Mouse (Mus musculus): ENCODE results near the gene Tvp23b. TPM values are rescaled to one million over a fixed set of nuclear protein-coding genes. Genes with fewer than 3 reads are reported as not detected.
A peak's percentile ranks its signal among the peaks of the same experiment; 100 is the strongest.

The Tvp23b gene
- total RNA-seq (2017) = 23.5 to 32.7 TPM (median 30.7 TPM) in 3 replicates

DNA sequence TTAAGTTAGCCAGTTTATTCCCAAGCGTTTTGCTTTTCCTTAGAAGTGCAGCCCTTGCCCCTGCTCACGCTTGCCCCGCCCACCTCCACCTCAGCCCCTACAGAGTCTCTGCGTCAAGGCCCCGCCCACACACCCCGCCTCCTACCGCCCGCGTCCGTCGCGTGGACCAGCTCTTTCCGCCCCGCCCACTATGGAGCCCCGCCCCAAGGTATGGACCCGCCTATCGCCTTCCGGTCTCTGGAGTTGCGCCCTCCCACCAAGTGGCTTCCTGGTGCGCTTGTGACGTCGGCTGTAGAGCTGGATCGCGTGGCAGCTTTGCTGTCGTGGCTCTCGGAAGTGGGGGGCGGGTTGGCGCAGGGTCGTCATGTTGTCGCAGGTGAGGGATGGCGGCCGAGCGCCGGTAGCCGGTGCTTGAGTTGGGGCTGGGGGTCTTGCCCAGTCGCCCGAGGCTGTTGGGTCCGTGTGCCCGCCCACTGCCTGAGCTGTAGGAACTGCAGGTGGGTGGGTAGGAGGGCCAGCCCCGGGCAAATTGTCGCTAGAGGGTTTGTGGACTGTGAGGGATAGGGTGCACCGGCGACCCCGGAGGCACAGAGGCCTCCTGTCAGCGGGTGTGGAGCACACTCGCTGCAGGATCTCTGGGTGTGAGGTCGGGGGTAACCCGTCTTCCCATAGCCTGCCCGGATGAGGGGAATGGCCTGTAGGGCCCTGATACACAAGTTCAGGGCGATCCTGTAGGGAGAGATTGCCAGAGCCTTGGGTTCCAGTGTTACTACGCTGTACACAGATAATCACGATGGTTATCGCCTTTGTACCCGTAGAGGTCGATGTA is at the start of gene Tvp23b:
TSS of gene Tvp23b (plus strand) at position 236 of the 829 bp plus-strand sequence.
- ATAC-seq (replicated peaks; ENCODE audit: insufficient number of reproducible peaks, low FRiP score, low TSS enrichment, poor library complexity, severe bottlenecking) = peak; percentile 97

GRCm38 (mm10) chr11:62830387-62830786 is 48.9 kb upstream of the Tvp23b start:
- no peak for ATAC-seq (replicated peaks; ENCODE audit: insufficient number of reproducible peaks, low FRiP score, low TSS enrichment, poor library complexity, severe bottlenecking)

GRCm38 (mm10) chr11:62831906-62832305 is 47.3 kb upstream of the Tvp23b start:
- no peak for ATAC-seq (replicated peaks; ENCODE audit: insufficient number of reproducible peaks, low FRiP score, low TSS enrichment, poor library complexity, severe bottlenecking)

DNA sequence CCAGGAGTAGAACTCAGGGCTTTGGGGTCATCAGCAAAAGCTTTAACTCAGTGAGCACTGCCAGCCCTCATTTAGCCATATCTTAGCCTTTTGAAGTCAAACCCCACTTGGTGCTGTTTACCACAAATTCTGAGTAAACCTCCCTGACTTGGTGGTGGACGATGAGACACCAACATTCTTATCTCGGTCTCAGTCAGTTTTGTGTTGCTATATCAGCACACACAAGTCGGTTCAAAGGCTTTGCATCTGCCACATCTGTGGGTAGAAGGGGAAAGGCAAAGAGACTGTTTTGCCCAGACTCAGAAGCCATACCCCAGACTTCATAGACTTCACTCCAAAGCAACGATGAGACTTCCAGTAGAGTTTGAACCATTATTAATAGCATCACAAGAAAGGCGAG is 34.7 kb upstream of the Tvp23b start:
- no peak for ATAC-seq (replicated peaks; ENCODE audit: insufficient number of reproducible peaks, low FRiP score, low TSS enrichment, poor library complexity, severe bottlenecking)

DNA sequence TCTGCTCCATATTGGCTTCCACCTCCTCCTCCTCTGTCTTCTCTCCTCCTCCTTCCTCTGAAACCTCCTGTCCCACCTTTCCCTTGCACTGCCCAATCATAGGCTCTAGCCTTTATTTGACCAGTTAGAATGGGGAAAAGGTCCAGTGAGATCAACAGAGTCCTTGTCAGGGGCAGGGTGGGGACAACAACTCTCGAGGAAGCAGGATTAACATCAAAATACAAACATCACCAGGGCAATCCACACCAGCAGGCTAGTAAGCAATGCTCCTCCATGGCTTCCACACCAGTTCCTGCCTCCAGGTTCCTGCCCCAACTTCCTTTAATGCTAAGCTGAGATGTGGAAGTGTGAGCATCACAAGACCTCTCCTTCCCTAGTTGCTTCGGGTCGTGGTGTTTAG is 33.5 kb upstream of the Tvp23b start:
- no peak for ATAC-seq (replicated peaks; ENCODE audit: insufficient number of reproducible peaks, low FRiP score, low TSS enrichment, poor library complexity, severe bottlenecking)

DNA sequence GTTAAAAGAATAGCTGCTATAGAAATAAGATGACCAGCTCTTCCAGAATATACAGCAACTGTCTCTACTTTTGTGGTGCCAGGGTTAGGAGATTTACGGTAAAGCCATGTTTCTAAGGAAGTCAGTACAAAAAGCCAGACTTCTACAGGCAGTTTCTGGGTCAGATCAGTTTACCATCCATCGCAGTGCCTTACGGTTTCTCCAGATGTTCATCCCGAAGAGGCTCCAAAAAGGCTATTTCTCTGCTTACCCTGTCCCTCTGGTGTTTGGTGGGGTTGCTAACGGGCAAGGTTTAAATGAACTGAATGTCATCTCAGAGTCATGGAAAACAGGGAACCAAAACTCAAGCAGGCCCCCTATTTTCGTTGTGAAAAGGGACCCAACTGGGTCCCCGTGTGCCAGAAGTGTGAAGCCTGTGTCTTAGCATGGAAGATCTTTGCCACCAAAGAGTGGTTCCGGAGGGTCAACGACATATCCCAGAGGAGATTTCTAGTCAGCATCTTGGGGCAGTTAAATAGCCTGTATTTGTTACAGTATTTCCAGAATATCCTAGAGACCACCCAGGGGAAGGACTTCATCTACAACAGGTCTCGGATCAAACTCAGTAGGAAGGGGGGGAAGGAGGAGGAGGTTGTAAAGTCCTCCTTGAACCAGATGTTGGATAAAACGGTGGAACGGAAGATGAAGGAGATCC is 32.1 kb upstream of the Tvp23b start, which contains the start of gene Fbxw10:
TSS of gene Fbxw10 (plus strand) at position 109 of the 694 bp plus-strand sequence.
- peak; percentile 84 for ATAC-seq (replicated peaks; ENCODE audit: insufficient number of reproducible peaks, low FRiP score, low TSS enrichment, poor library complexity, severe bottlenecking)

- ATAC-seq (replicated peaks; ENCODE audit: insufficient number of reproducible peaks, low FRiP score, low TSS enrichment, poor library complexity, severe bottlenecking) = peak; percentile 37; the same call in 1 of the 2 replicates
Measured at GRCm38 (mm10) chr11:62847655-62848191, 31.5 kb upstream of the Tvp23b start.

- ATAC-seq (replicated peaks; ENCODE audit: insufficient number of reproducible peaks, low FRiP score, low TSS enrichment, poor library complexity, severe bottlenecking) = no peak
Measured at GRCm38 (mm10) chr11:62848301-62848700, 31.0 kb upstream of the Tvp23b start.

GRCm38 (mm10) chr11:62851199-62851598 is 28.1 kb upstream of the Tvp23b start:
- ATAC-seq (replicated peaks; ENCODE audit: insufficient number of reproducible peaks, low FRiP score, low TSS enrichment, poor library complexity, severe bottlenecking) = no peak

DNA sequence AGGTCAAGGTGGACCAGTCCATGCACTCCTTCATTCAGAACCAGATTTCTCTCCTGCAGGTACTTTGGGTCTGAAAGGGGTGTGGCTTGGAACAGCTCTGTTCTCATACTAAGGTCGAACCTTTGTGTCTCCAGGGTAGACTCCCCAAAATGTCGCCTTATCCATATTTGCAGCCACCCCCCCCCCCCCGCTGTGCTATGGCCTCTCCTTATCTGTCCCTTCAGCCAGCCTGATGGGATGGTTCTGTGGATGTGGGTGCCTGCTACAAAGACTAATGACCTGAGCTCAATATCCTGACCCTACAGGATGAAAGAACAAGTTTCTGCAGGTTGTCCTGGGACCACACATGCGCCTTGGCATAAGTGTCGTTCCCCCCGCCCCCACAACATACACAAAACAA is 25.9 kb upstream of the Tvp23b start:
- ATAC-seq (replicated peaks; ENCODE audit: insufficient number of reproducible peaks, low FRiP score, low TSS enrichment, poor library complexity, severe bottlenecking) = no peak

GRCm38 (mm10) chr11:62865562-62865961 is 13.7 kb upstream of the Tvp23b start:
- ATAC-seq (replicated peaks; ENCODE audit: insufficient number of reproducible peaks, low FRiP score, low TSS enrichment, poor library complexity, severe bottlenecking) = no peak

DNA sequence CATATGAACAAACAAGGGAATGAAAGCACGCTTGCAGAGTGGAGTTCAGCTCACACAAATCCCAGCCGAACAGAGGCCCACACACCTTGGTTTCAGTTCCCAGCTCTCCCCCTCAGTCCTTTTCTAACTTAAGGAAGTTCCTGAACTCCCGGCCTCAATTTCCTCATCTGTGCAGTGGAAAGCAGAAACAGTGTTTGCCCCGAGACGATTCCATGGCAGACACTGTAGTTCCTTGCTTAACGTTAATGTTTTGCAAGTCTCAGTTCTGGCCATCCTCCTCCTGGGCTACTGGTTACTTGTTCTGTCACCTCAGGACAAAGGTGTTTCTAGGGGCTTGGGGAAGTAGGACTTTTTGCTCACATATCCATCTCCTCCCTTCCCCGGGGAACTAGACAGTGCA is 12.6 kb upstream of the Tvp23b start:
- ATAC-seq (replicated peaks; ENCODE audit: insufficient number of reproducible peaks, low FRiP score, low TSS enrichment, poor library complexity, severe bottlenecking) = peak; percentile 31; the same call in 1 of the 2 replicates

DNA sequence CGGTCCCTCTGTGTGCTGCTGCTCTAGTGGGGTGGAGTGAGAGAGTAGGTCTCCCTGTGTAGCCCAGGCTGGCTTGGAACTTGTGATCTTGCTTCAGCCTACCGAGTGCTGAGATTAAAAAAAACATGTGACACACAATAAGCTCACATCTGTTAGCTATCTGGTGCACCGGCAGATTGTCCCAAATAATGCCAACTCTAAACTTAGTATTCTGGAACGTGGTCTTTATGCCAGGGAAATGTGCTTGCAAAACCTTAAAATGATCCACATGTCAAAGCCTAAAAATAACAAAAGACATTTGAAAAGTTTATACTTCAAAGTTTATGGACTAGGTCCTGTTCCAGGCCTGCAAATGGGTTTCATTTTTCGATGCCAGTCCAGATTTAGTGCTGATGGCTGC is 10.1 kb upstream of the Tvp23b start:
- ATAC-seq (replicated peaks; ENCODE audit: insufficient number of reproducible peaks, low FRiP score, low TSS enrichment, poor library complexity, severe bottlenecking) = no peak

- no peak for ATAC-seq (replicated peaks; ENCODE audit: insufficient number of reproducible peaks, low FRiP score, low TSS enrichment, poor library complexity, severe bottlenecking)
Measured at GRCm38 (mm10) chr11:62869715-62870371, 9.4 kb upstream of the Tvp23b start.

- ATAC-seq (replicated peaks; ENCODE audit: insufficient number of reproducible peaks, low FRiP score, low TSS enrichment, poor library complexity, severe bottlenecking) = no peak
Measured at GRCm38 (mm10) chr11:62873479-62873878, 5.8 kb upstream of the Tvp23b start.

GRCm38 (mm10) chr11:62875696-62876095 is 3.6 kb upstream of the Tvp23b start:
- no peak for ATAC-seq (replicated peaks; ENCODE audit: insufficient number of reproducible peaks, low FRiP score, low TSS enrichment, poor library complexity, severe bottlenecking)

- ATAC-seq (replicated peaks; ENCODE audit: insufficient number of reproducible peaks, low FRiP score, low TSS enrichment, poor library complexity, severe bottlenecking) = no peak
Measured at GRCm38 (mm10) chr11:62876445-62876844, 2.8 kb upstream of the Tvp23b start.

DNA sequence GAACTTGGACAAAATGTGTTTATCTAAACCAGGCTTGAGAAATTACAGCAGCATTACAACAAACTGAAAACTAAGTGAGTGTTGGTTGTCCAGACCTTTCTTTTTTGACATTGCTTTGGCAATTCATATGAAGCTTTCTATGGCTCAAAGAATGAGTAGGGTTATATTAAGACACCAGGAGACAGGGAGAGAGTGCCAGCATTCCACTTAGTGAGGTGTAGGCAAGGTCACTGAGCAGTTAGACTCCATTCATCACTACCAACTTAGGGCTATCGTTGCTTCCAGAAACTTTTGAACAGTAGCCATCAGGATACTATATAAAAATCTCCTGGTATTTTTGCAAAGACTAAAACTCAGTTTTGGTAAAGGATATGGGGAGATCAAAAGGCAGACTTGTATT is 1.9 kb upstream of the Tvp23b start:
- no peak for ATAC-seq (replicated peaks; ENCODE audit: insufficient number of reproducible peaks, low FRiP score, low TSS enrichment, poor library complexity, severe bottlenecking)

DNA sequence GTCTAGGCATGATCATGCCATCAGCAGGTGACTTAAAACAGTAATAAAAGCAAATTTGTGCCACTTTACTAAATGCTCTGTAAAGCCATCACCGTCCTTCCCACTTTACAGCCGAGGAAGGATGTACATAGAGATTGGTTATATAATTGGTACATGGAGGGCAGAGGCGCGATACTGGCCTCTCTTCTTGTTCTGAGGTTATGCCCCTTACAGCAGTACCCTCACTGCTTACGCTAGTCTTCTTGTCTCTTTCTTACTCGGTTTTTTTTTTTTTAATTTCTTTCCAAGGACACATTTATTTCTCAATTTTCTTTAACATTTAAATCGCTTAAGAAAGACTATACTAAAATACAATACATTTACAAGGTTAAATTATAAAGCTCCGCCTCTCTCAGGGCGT is 527 bp upstream of the Tvp23b start:
- ATAC-seq (replicated peaks; ENCODE audit: insufficient number of reproducible peaks, low FRiP score, low TSS enrichment, poor library complexity, severe bottlenecking) = no peak
